Mouse (Mus musculus) forebrain, embryonic 14.5 days (tissue): ENCODE results near the gene Cfap97d2. TPM values are rescaled to one million over a fixed set of nuclear protein-coding genes. Genes with fewer than 3 reads are reported as not detected.

Source experiments
- ATAC-seq: fragments of 200-750 bp; cut with Nextera tagmentation; 2 replicates; pipeline ENCODE4 v1.8.0; 2017; ENCODE audit warnings: mild to moderate bottlenecking, moderate library complexity
- DNase-seq: peaks from one replicate; pipeline ENCODE4 v3.0.0-alpha.2; 2015; ENCODE audit warnings: low spot score
- H3K27ac ChIP-seq: fragments of 300-500 bp; sonication (generic); 2 replicates; pipeline ENCODE4 v1.5.1; 2014; ENCODE audit warnings: low read depth, mild to moderate bottlenecking, control low read depth, low read length, moderate library complexity
- H3K27me3 ChIP-seq: fragments of 300-500 bp; sonication (generic); replicated peaks from 2 replicates; pipeline ENCODE4 v1.6.1; 2014; ENCODE audit warnings: low read length, control low read depth, mixed read lengths; ENCODE audit not compliant: control insufficient read depth, insufficient read depth
- H3K36me3 ChIP-seq: fragments of 300-500 bp; sonication (generic); 2 replicates; pipeline ENCODE4 v1.6.1; 2014; ENCODE audit warnings: low read length, control low read depth; ENCODE audit not compliant: control insufficient read depth, insufficient read depth
- H3K4me1 ChIP-seq: fragments of 300-500 bp; sonication (generic); 2 replicates; pipeline ENCODE4 v1.6.1; 2014; ENCODE audit warnings: antibody characterized with exemption, low read length, control low read depth; ENCODE audit not compliant: control insufficient read depth, insufficient read depth
- H3K4me2 ChIP-seq: fragments of 300-500 bp; sonication (generic); 2 replicates; pipeline ENCODE4 v1.6.1; 2014; ENCODE audit warnings: mild to moderate bottlenecking, control low read depth, low read length
- H3K4me3 ChIP-seq: fragments of 300-500 bp; sonication (generic); 2 replicates; pipeline ENCODE4 v1.5.1; 2014; ENCODE audit warnings: low read depth, low read length, control low read depth
- H3K9ac ChIP-seq: fragments of 300-500 bp; sonication (generic); 2 replicates; pipeline ENCODE4 v1.6.1; 2014; ENCODE audit warnings: mild to moderate bottlenecking, low read length, control low read depth, moderate library complexity
- H3K9me3 ChIP-seq: fragments of 300-500 bp; sonication (generic); replicated peaks from 2 replicates; pipeline ENCODE4 v1.6.1; 2016; ENCODE audit warnings: low read length, control low read depth, mixed read lengths; ENCODE audit not compliant: control insufficient read depth
- WGBS: fragments of 180-500 bp; shearing (Covaris S2); extraction: QIAGEN DNeasy Blood & Tissue Kit; methylation state at CpG from one replicate; pipeline ENCODE4 v1.1.7; 2014; 5-methylcytosine and 5-hydroxymethylcytosine counted together
- polyA plus RNA-seq: library from polyadenylated mRNA; unstranded; fragments of >200 nt; fragmentation: Nextera tagmentation; extraction: Ambion mirVana; gene quantifications from 2 replicates; pipeline ENCODE4 v1.2.1, GENCODE M21; 2014

Cfap97d2 gene
- polyA plus RNA-seq, 1 experiment from 2014 or later = 1.1 TPM

- H3K4me1 ChIP-seq = peaks cover 10% of the 10 kb centered on the region; the same call in 1 of the 2 replicates
- H3K4me3 ChIP-seq = peak overlapping the region; percentile 64
- H3K27ac ChIP-seq = peak overlapping the region; percentile 98
- H3K27me3 ChIP-seq = no peaks in the 10 kb centered on the region
- peak; percentile 96 for ATAC-seq
- H3K9me3 ChIP-seq = no peaks in the 10 kb centered on the region
- H3K4me2 ChIP-seq = peak overlapping the region; percentile 73
- peak; percentile 98 for DNase-seq
- H3K36me3 ChIP-seq = peaks cover 37% of the 10 kb centered on the region
- under 1% methylated on average over 47 of the region's 47 CpGs for WGBS
- peak overlapping the region; percentile 97 for H3K9ac ChIP-seq
Observed at GRCm38 (mm10) chr8:13785764-13786299, 80.1 kb downstream of the Cfap97d2 start.

- 96% methylated on average over 8 of the region's 8 CpGs for WGBS
- no peak overlapping the region for H3K4me3 ChIP-seq
- no peak for ATAC-seq
- peaks cover 7% of the 10 kb centered on the region; the same call in 1 of the 2 replicates for H3K4me1 ChIP-seq
- DNase-seq = no peak
- no peaks in the 10 kb centered on the region for H3K27me3 ChIP-seq
- H3K9me3 ChIP-seq = no peaks in the 10 kb centered on the region
- H3K9ac ChIP-seq = no peak overlapping the region
- no peak overlapping the region for H3K27ac ChIP-seq
- H3K4me2 ChIP-seq = no peak overlapping the region
- H3K36me3 ChIP-seq = peaks cover 44% of the 10 kb centered on the region
Observed at GRCm38 (mm10) chr8:13789606-13790005, 83.9 kb downstream of the Cfap97d2 start.

Other genes starting within 250 kb of the Cfap97d2 start
- 9.7 and 12.5 TPM in 2 replicates for gene Gas6, start 211.4 kb upstream of the Cfap97d2 start, polyA plus RNA-seq
- gene 1700029H14Rik, start 143.4 kb upstream of the Cfap97d2 start, polyA plus RNA-seq = not detected in 2 replicates
- 17.3 and 22.3 TPM in 2 replicates for gene Rasa3, start 28.3 kb upstream of the Cfap97d2 start, polyA plus RNA-seq
- gene Cdc16, start 51.8 kb downstream of the Cfap97d2 start, polyA plus RNA-seq = 207 and 214 TPM in 2 replicates
- gene Upf3a, start 79.7 kb downstream of the Cfap97d2 start, polyA plus RNA-seq = 33.7 and 35.2 TPM in 2 replicates
- not detected in 2 replicates for gene AF366264, start 132.5 kb downstream of the Cfap97d2 start, polyA plus RNA-seq
- gene Champ1, start 163.8 kb downstream of the Cfap97d2 start, polyA plus RNA-seq = 53.2 and 54.9 TPM in 2 replicates
- 105 and 114 TPM in 2 replicates for gene Coprs, start 184.4 kb downstream of the Cfap97d2 start, polyA plus RNA-seq